Mouse (Mus musculus): ENCODE data around the gene Lrrc36. TPM values are rescaled to one million over a fixed set of nuclear protein-coding genes. Genes with fewer than 3 reads are reported as not detected.

Lrrc36 gene
- 5.2 TPM for polyA plus RNA-seq (2014; fragmentation: Illumina TruSeq; extraction: RNeasy Lipid Tissue Mini Kit (QIAGEN cat#74804); ENCODE audit: low read depth, low replicate concordance)

GRCm38 (mm10) chr8:105413391-105413790 lies at the start of gene Lrrc36, which contains the start of gene Kctd19:
Gene Lrrc36, plus strand, starts transcription at chr8:105413571.
Gene Kctd19, minus strand, starts transcription at chr8:105413502.

GRCm38 (mm10) chr8:105373032-105373431 lies 40.3 kb upstream of the Lrrc36 start, which contains the start of gene Plekhg4:
Gene Plekhg4, plus strand, starts transcription at chr8:105373274.

GRCm38 (mm10) chr8:105471314-105472015 lies 58.1 kb downstream of the Lrrc36 start, which contains the start of gene Tppp3:
Gene Tppp3, minus strand, starts transcription at chr8:105471526.

GRCm38 (mm10) chr8:105496439-105497180 lies 83.2 kb downstream of the Lrrc36 start, which contains the start of gene Zdhhc1:
Gene Zdhhc1, minus strand, starts transcription at chr8:105496902.

Other genes starting within 250 kb of the Lrrc36 start
- gene Cbfb, start 242.9 kb upstream of the Lrrc36 start, polyA plus RNA-seq (2014; fragmentation: Illumina TruSeq; extraction: RNeasy Lipid Tissue Mini Kit (QIAGEN cat#74804); ENCODE audit: low read depth, low replicate concordance): 37.2 TPM
- 21.0 TPM for gene D230025D16Rik, start 188.4 kb upstream of the Lrrc36 start, polyA plus RNA-seq (2014; fragmentation: Illumina TruSeq; extraction: RNeasy Lipid Tissue Mini Kit (QIAGEN cat#74804); ENCODE audit: low read depth, low replicate concordance)
- gene B3gnt9, start 158.4 kb upstream of the Lrrc36 start, polyA plus RNA-seq (2014; fragmentation: Illumina TruSeq; extraction: RNeasy Lipid Tissue Mini Kit (QIAGEN cat#74804); ENCODE audit: low read depth, low replicate concordance): 7.4 TPM
- gene Tradd, start 149.0 kb upstream of the Lrrc36 start, polyA plus RNA-seq (2014; fragmentation: Illumina TruSeq; extraction: RNeasy Lipid Tissue Mini Kit (QIAGEN cat#74804); ENCODE audit: low read depth, low replicate concordance): 11.6 TPM
- 2.6 TPM for gene Fbxl8, start 148.9 kb upstream of the Lrrc36 start, polyA plus RNA-seq (2014; fragmentation: Illumina TruSeq; extraction: RNeasy Lipid Tissue Mini Kit (QIAGEN cat#74804); ENCODE audit: low read depth, low replicate concordance)
- 0.88 TPM for gene Hsf4, start 143.8 kb upstream of the Lrrc36 start, polyA plus RNA-seq (2014; fragmentation: Illumina TruSeq; extraction: RNeasy Lipid Tissue Mini Kit (QIAGEN cat#74804); ENCODE audit: low read depth, low replicate concordance)
- gene Nol3, start 137.4 kb upstream of the Lrrc36 start, polyA plus RNA-seq (2014; fragmentation: Illumina TruSeq; extraction: RNeasy Lipid Tissue Mini Kit (QIAGEN cat#74804); ENCODE audit: low read depth, low replicate concordance): 6.8 TPM
- 4.7 TPM for gene 4931428F04Rik, start 123.7 kb upstream of the Lrrc36 start, polyA plus RNA-seq (2014; fragmentation: Illumina TruSeq; extraction: RNeasy Lipid Tissue Mini Kit (QIAGEN cat#74804); ENCODE audit: low read depth, low replicate concordance)
- 3.1 TPM for gene Exoc3l, start 117.5 kb upstream of the Lrrc36 start, polyA plus RNA-seq (2014; fragmentation: Illumina TruSeq; extraction: RNeasy Lipid Tissue Mini Kit (QIAGEN cat#74804); ENCODE audit: low read depth, low replicate concordance)
- 37.2 TPM for gene E2f4, start 115.9 kb upstream of the Lrrc36 start, polyA plus RNA-seq (2014; fragmentation: Illumina TruSeq; extraction: RNeasy Lipid Tissue Mini Kit (QIAGEN cat#74804); ENCODE audit: low read depth, low replicate concordance)
- 24.2 TPM for gene Elmo3, start 108.0 kb upstream of the Lrrc36 start, polyA plus RNA-seq (2014; fragmentation: Illumina TruSeq; extraction: RNeasy Lipid Tissue Mini Kit (QIAGEN cat#74804); ENCODE audit: low read depth, low replicate concordance)
- 5.2 TPM for gene Lrrc29, start 87.3 kb upstream of the Lrrc36 start, polyA plus RNA-seq (2014; fragmentation: Illumina TruSeq; extraction: RNeasy Lipid Tissue Mini Kit (QIAGEN cat#74804); ENCODE audit: low read depth, low replicate concordance)
- 61.4 TPM for gene Tmem208, start 87.2 kb upstream of the Lrrc36 start, polyA plus RNA-seq (2014; fragmentation: Illumina TruSeq; extraction: RNeasy Lipid Tissue Mini Kit (QIAGEN cat#74804); ENCODE audit: low read depth, low replicate concordance)
- gene Fhod1, start 65.6 kb upstream of the Lrrc36 start, polyA plus RNA-seq (2014; fragmentation: Illumina TruSeq; extraction: RNeasy Lipid Tissue Mini Kit (QIAGEN cat#74804); ENCODE audit: low read depth, low replicate concordance): 11.4 TPM
- gene Slc9a5, start 64.7 kb upstream of the Lrrc36 start, polyA plus RNA-seq (2014; fragmentation: Illumina TruSeq; extraction: RNeasy Lipid Tissue Mini Kit (QIAGEN cat#74804); ENCODE audit: low read depth, low replicate concordance): 2.4 TPM
- gene Plekhg4, start 40.3 kb upstream of the Lrrc36 start, polyA plus RNA-seq (2014; fragmentation: Illumina TruSeq; extraction: RNeasy Lipid Tissue Mini Kit (QIAGEN cat#74804); ENCODE audit: low read depth, low replicate concordance): 1.0 TPM
- 4.8 TPM for gene Kctd19, start 69 bp upstream of the Lrrc36 start, polyA plus RNA-seq (2014; fragmentation: Illumina TruSeq; extraction: RNeasy Lipid Tissue Mini Kit (QIAGEN cat#74804); ENCODE audit: low read depth, low replicate concordance)
- 75.1 TPM for gene Tppp3, start 58.0 kb downstream of the Lrrc36 start, polyA plus RNA-seq (2014; fragmentation: Illumina TruSeq; extraction: RNeasy Lipid Tissue Mini Kit (QIAGEN cat#74804); ENCODE audit: low read depth, low replicate concordance)
- 32.3 TPM for gene Zdhhc1, start 83.3 kb downstream of the Lrrc36 start, polyA plus RNA-seq (2014; fragmentation: Illumina TruSeq; extraction: RNeasy Lipid Tissue Mini Kit (QIAGEN cat#74804); ENCODE audit: low read depth, low replicate concordance)
- gene Hsd11b2, start 105.2 kb downstream of the Lrrc36 start, polyA plus RNA-seq (2014; fragmentation: Illumina TruSeq; extraction: RNeasy Lipid Tissue Mini Kit (QIAGEN cat#74804); ENCODE audit: low read depth, low replicate concordance): 1.1 TPM
- gene Atp6v0d1, start 152.5 kb downstream of the Lrrc36 start, polyA plus RNA-seq (2014; fragmentation: Illumina TruSeq; extraction: RNeasy Lipid Tissue Mini Kit (QIAGEN cat#74804); ENCODE audit: low read depth, low replicate concordance): 128 TPM
- 18.4 TPM for gene Ripor1, start 191.7 kb downstream of the Lrrc36 start, polyA plus RNA-seq (2014; fragmentation: Illumina TruSeq; extraction: RNeasy Lipid Tissue Mini Kit (QIAGEN cat#74804); ENCODE audit: low read depth, low replicate concordance)
- 38.3 TPM for gene Ctcf, start 223.0 kb downstream of the Lrrc36 start, polyA plus RNA-seq (2014; fragmentation: Illumina TruSeq; extraction: RNeasy Lipid Tissue Mini Kit (QIAGEN cat#74804); ENCODE audit: low read depth, low replicate concordance)
- not detected for gene Agrp, start 223.8 kb downstream of the Lrrc36 start, polyA plus RNA-seq (2014; fragmentation: Illumina TruSeq; extraction: RNeasy Lipid Tissue Mini Kit (QIAGEN cat#74804); ENCODE audit: low read depth, low replicate concordance)